Mouse (Mus musculus) thymus, adult 2 months (tissue): ENCODE results near the gene Ros1. TPM values are rescaled to one million over a fixed set of nuclear protein-coding genes. Genes with fewer than 3 reads are reported as not detected.

Source experiments
- DNase-seq: peaks from one replicate; pipeline ENCODE4 v3.0.0; 2021
- H3K27ac ChIP-seq: fragments of 200-500 bp; 2 replicates; pipeline ENCODE4 v1.5.1; 2012; ENCODE audit warnings: low read length, control low read depth; ENCODE audit not compliant: control insufficient read depth, insufficient read depth
- H3K27me3 ChIP-seq: fragments of 200-500 bp; 2 replicates; pipeline ENCODE4 v1.6.1; 2012; ENCODE audit warnings: mild to moderate bottlenecking, low read length, moderate library complexity, mixed read lengths; ENCODE audit not compliant: control insufficient read depth, insufficient read depth
- H3K36me3 ChIP-seq: fragments of 200-500 bp; 2 replicates; pipeline ENCODE4 v1.6.1; 2012; ENCODE audit warnings: mild to moderate bottlenecking, low read length, moderate library complexity; ENCODE audit not compliant: control insufficient read depth, insufficient read depth
- H3K4me1 ChIP-seq: fragments of 200-500 bp; replicated peaks from 2 replicates; pipeline ENCODE4 v1.6.1; 2012; ENCODE audit warnings: low read length; ENCODE audit not compliant: control insufficient read depth, insufficient read depth
- H3K4me3 ChIP-seq: fragments of 200-500 bp; 2 replicates; pipeline ENCODE4 v1.5.1; 2012; ENCODE audit warnings: mild to moderate bottlenecking, low read length, control low read depth, moderate library complexity; ENCODE audit not compliant: control insufficient read depth, insufficient read depth
- CTCF ChIP-seq: fragments of 200-500 bp; IDR thresholded peaks from 2 replicates; pipeline ENCODE4 v1.5.1; 2012; ENCODE audit warnings: mild to moderate bottlenecking, control low read depth, low read length, moderate library complexity, borderline replicate concordance; ENCODE audit not compliant: control insufficient read depth, poor library complexity, insufficient read depth; ENCODE audit errors: extremely low read depth
- POLR2A ChIP-seq: fragments of 200-500 bp; IDR thresholded peaks from 2 replicates; pipeline ENCODE4 v1.6.1; 2012; ENCODE audit warnings: mild to moderate bottlenecking, low read length, control low read depth, moderate library complexity; ENCODE audit not compliant: control insufficient read depth, poor library complexity, insufficient read depth; ENCODE audit errors: extremely low read depth
- WGBS: fragments of 180-500 bp; shearing (Covaris S2); methylation state at CpG from one replicate; pipeline ENCODE4 v1.1.7; 2018; 5-methylcytosine and 5-hydroxymethylcytosine counted together
- polyA plus RNA-seq: library from polyadenylated mRNA; depleted of rRNA; stranded (reverse); fragments of >200 nt; gene quantifications from 2 replicates; pipeline ENCODE4 v1.2.3, GENCODE M21; 2012; rRNA removed

The Ros1 gene
- not detected in 2 replicates for polyA plus RNA-seq

- DNase-seq, result no peak
- H3K27ac ChIP-seq, result no peak within 1 kb of the TSS
- no peaks in the 10 kb centered on the region for H3K4me1 ChIP-seq
- no peak within 1 kb of the TSS for H3K4me3 ChIP-seq
- TF ChIP-seq POLR2A (no peak), CTCF (no peak)
- no peaks in the 10 kb centered on the region for H3K36me3 ChIP-seq
- 73% methylated on average over 7 of the region's 7 CpGs for WGBS
- H3K27me3 ChIP-seq, result no peaks in the 10 kb centered on the region
These were observed at the start of gene Ros1 for GRCm38 (mm10) chr10:52194957-52195852. Gene Ros1 (minus strand): TSS chr10:52195244.

GRCm38 (mm10) chr10:52242680-52243323, 47.8 kb upstream of the Ros1 start:
- TF ChIP-seq POLR2A (no peak), CTCF (no peak)
- Histone ChIP-seq H3K4me1 (no peaks in the 10 kb centered on the region), H3K4me3 (no peak overlapping the region), H3K27me3 (no peaks in the 10 kb centered on the region), H3K36me3 (no peaks in the 10 kb centered on the region), H3K27ac (no peak overlapping the region)
- DNase-seq, result no peak
- WGBS, result 83% methylated on average over 7 of the region's 7 CpGs

GRCm38 (mm10) chr10:52242015-52242414, 47.0 kb upstream of the Ros1 start:
- no peaks in the 10 kb centered on the region for H3K36me3 ChIP-seq
- H3K27ac ChIP-seq, result no peak overlapping the region
- DNase-seq, result no peak
- no peaks in the 10 kb centered on the region for H3K27me3 ChIP-seq
- no peak for TF ChIP-seq CTCF
- TF ChIP-seq POLR2A, result no peak
- WGBS, result 96% methylated on average over 5 of the region's 5 CpGs
- H3K4me3 ChIP-seq, result no peak overlapping the region
- H3K4me1 ChIP-seq, result no peaks in the 10 kb centered on the region

- no peak overlapping the region for H3K4me3 ChIP-seq
- no peak for TF ChIP-seq POLR2A
- TF ChIP-seq CTCF, result no peak
- no peaks in the 10 kb centered on the region for H3K36me3 ChIP-seq
- H3K27ac ChIP-seq, result no peak overlapping the region
- WGBS, result 86% methylated on average over 5 of the region's 5 CpGs
- H3K4me1 ChIP-seq, result peaks cover 9% of the 10 kb centered on the region
- no peak for DNase-seq
- peaks cover 11% of the 10 kb centered on the region; the same call in 1 of the 2 replicates for H3K27me3 ChIP-seq
These were observed 40.4 kb upstream of the Ros1 start for GRCm38 (mm10) chr10:52235461-52235860.

- Histone ChIP-seq H3K27ac (no peak overlapping the region), H3K36me3 (no peaks in the 10 kb centered on the region), H3K4me1 (peaks cover 9% of the 10 kb centered on the region), H3K27me3 (peaks cover 11% of the 10 kb centered on the region; the same call in 1 of the 2 replicates), H3K4me3 (no peak overlapping the region)
- DNase-seq, result no peak
- no peak for TF ChIP-seq CTCF
- TF ChIP-seq POLR2A, result no peak
- 28% methylated on average over 7 of the region's 7 CpGs for WGBS
These were observed 39.6 kb upstream of the Ros1 start for GRCm38 (mm10) chr10:52234654-52234981.

GRCm38 (mm10) chr10:52233969-52234653, 39.1 kb upstream of the Ros1 start:
- no peaks in the 10 kb centered on the region for H3K36me3 ChIP-seq
- TF ChIP-seq CTCF (no peak), POLR2A (no peak)
- peak; percentile 23 for DNase-seq
- H3K27ac ChIP-seq, result no peak overlapping the region
- H3K4me3 ChIP-seq, result peak overlapping the region; percentile 48
- 1% methylated on average over 40 of the region's 40 CpGs for WGBS
- peaks cover 11% of the 10 kb centered on the region; the same call in 1 of the 2 replicates for H3K27me3 ChIP-seq
- H3K4me1 ChIP-seq, result peaks cover 9% of the 10 kb centered on the region
